In the genomic region with DNA sequence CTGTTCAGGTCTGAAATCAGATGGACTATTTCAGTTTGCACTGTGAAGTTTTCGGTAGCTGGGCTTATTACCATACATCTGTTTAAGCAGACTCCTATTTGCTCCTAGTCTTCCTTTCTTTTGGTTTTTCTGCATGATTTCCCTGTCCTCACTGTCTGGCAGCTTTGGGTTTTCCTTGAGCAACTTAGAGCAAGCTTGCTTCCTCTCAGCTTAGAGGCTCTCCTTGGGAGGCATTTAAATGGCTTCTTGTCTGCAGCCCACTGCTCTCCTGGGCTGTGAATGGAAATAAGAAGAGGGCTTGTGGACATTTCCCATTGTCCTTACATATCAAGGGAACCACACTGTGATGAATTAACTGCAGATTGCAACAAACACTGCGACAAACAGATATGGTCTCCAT, we compare ENCODE assay signal across 19 mouse cellular contexts.
DNase-seq lines count a peak whose midpoint lies in the region; ATAC-seq and TF ChIP-seq lines count a peak whose summit lies in the region.
"Had no signal": no experiment of that assay in that cellular context is flagged by ENCODE, and none has a peak within 500 bp of the region (broad histone marks: within the 10 kb centered on the region; RNA-seq: fewer than 3 reads in every experiment).

No protein-coding gene starts in this region.

- H3K4me1 ChIP-seq in hindbrain, embryonic 13.5 days (replicated peaks) = peaks cover 12% of the 10 kb centered on the region
- peaks cover 11% of the 10 kb centered on the region for H3K4me1 ChIP-seq in hindbrain, embryonic 12.5 days
- peaks cover 14% of the 10 kb centered on the region for H3K4me1 ChIP-seq in forebrain, embryonic 10.5 days
- H3K4me1 ChIP-seq in hindbrain, embryonic 15.5 days (replicated peaks) = peaks cover 10% of the 10 kb centered on the region; the same call in 1 of the 2 replicates
- 0 out of 2 replicates have a peak, but pooled peaks cover 4% of the 10 kb centered on the region for H3K4me1 ChIP-seq in midbrain, postnatal 0 days (ENCODE audit: insufficient read depth, low read length)
- no peaks in the 10 kb centered on the region for H3K4me1 ChIP-seq in liver, embryonic 11.5 days (replicated peaks; ENCODE audit: control insufficient read depth, insufficient read depth, low read length)
- H3K4me1 ChIP-seq: embryonic facial prominence, embryonic 12.5 days; heart, embryonic 13.5 days had no signal

- no peak for ATAC-seq in hindbrain, embryonic 13.5 days (ENCODE audit: low FRiP score)
- ATAC-seq in hindbrain, embryonic 12.5 days (ENCODE audit: low FRiP score) = no peak
- no peak for ATAC-seq in hindbrain, embryonic 15.5 days (ENCODE audit: low FRiP score, low read depth)
- ATAC-seq in midbrain, postnatal 0 days (ENCODE audit: low FRiP score) = 0 out of 2 replicates have a peak, but pooled peaks have one; percentile 5
- no peak for ATAC-seq in liver, embryonic 11.5 days (replicated peaks; ENCODE audit: low FRiP score)

- H3K4me2 ChIP-seq in hindbrain, embryonic 13.5 days = no peak overlapping the region
- no peak overlapping the region for H3K4me2 ChIP-seq in hindbrain, embryonic 12.5 days (replicated peaks)
- 0 out of 2 replicates have a peak overlapping the region, but pooled peaks have one; percentile 42 for H3K4me2 ChIP-seq in hindbrain, embryonic 15.5 days
- H3K4me2 ChIP-seq in midbrain, postnatal 0 days (ENCODE audit: low read depth, low read length, poor library complexity, severe bottlenecking) = no peak overlapping the region
- H3K4me2 ChIP-seq in liver, embryonic 11.5 days = no peak overlapping the region
- H3K4me2 ChIP-seq: embryonic facial prominence, embryonic 12.5 days; heart, embryonic 13.5 days had no signal

- H3K27me3 ChIP-seq in hindbrain, embryonic 13.5 days = no peaks in the 10 kb centered on the region
- H3K27me3 ChIP-seq in hindbrain, embryonic 12.5 days = no peaks in the 10 kb centered on the region
- H3K27me3 ChIP-seq in forebrain, embryonic 10.5 days (ENCODE audit: poor library complexity, severe bottlenecking) = no peaks in the 10 kb centered on the region
- H3K27me3 ChIP-seq in hindbrain, embryonic 15.5 days = no peaks in the 10 kb centered on the region
- no peaks in the 10 kb centered on the region for H3K27me3 ChIP-seq in midbrain, postnatal 0 days (ENCODE audit: insufficient read depth, low read length)
- no peaks in the 10 kb centered on the region for H3K27me3 ChIP-seq in liver, embryonic 11.5 days (replicated peaks; ENCODE audit: control insufficient read depth, insufficient read depth, low read length)
- H3K27me3 ChIP-seq: embryonic facial prominence, embryonic 12.5 days; heart, embryonic 13.5 days had no signal

- no peaks in the 10 kb centered on the region for H3K36me3 ChIP-seq in hindbrain, embryonic 13.5 days
- H3K36me3 ChIP-seq in hindbrain, embryonic 12.5 days = no peaks in the 10 kb centered on the region
- H3K36me3 ChIP-seq in forebrain, embryonic 10.5 days (replicated peaks) = no peaks in the 10 kb centered on the region
- H3K36me3 ChIP-seq in hindbrain, embryonic 15.5 days = no peaks in the 10 kb centered on the region
- H3K36me3 ChIP-seq in midbrain, postnatal 0 days (ENCODE audit: insufficient read depth, low read length) = no peaks in the 10 kb centered on the region
- H3K36me3 ChIP-seq in liver, embryonic 11.5 days (ENCODE audit: control insufficient read depth, insufficient read depth, low read length) = no peaks in the 10 kb centered on the region
- H3K36me3 ChIP-seq: embryonic facial prominence, embryonic 12.5 days; heart, embryonic 13.5 days had no signal

- no peak overlapping the region for H3K9ac ChIP-seq in hindbrain, embryonic 13.5 days
- no peak overlapping the region for H3K9ac ChIP-seq in hindbrain, embryonic 12.5 days
- H3K9ac ChIP-seq in hindbrain, embryonic 15.5 days = no peak overlapping the region
- H3K9ac ChIP-seq in midbrain, postnatal 0 days (replicated peaks; ENCODE audit: low read length, poor library complexity, severe bottlenecking) = no peak overlapping the region
- no peak overlapping the region for H3K9ac ChIP-seq in liver, embryonic 11.5 days (ENCODE audit: low read depth, low read length)
- H3K9ac ChIP-seq: embryonic facial prominence, embryonic 12.5 days; heart, embryonic 13.5 days had no signal

- no peak for TF ChIP-seq CTCF in midbrain, postnatal 0 days (IDR thresholded peaks at IDR 0.05)

- H3K9me3 ChIP-seq in hindbrain, embryonic 13.5 days = no peaks in the 10 kb centered on the region
- H3K9me3 ChIP-seq in hindbrain, embryonic 12.5 days (replicated peaks) = no peaks in the 10 kb centered on the region
- H3K9me3 ChIP-seq in forebrain, embryonic 10.5 days = no peaks in the 10 kb centered on the region
- no peaks in the 10 kb centered on the region for H3K9me3 ChIP-seq in hindbrain, embryonic 15.5 days
- no peaks in the 10 kb centered on the region for H3K9me3 ChIP-seq in midbrain, postnatal 0 days (ENCODE audit: low read length)
- H3K9me3 ChIP-seq in liver, embryonic 11.5 days (ENCODE audit: control insufficient read depth, low read length) = no peaks in the 10 kb centered on the region
- H3K9me3 ChIP-seq: embryonic facial prominence, embryonic 12.5 days; heart, embryonic 13.5 days had no signal

- H3K27ac ChIP-seq in hindbrain, embryonic 13.5 days = peak overlapping the region; percentile 50; the same call in 1 of the 2 replicates
- no peak overlapping the region for H3K27ac ChIP-seq in hindbrain, embryonic 12.5 days
- H3K27ac ChIP-seq in forebrain, embryonic 10.5 days = 0 out of 2 replicates have a peak overlapping the region, but pooled peaks have one; percentile 30
- peak overlapping the region; percentile 73 for H3K27ac ChIP-seq in hindbrain, embryonic 15.5 days (replicated peaks)
- peak overlapping the region; percentile 60 for H3K27ac ChIP-seq in midbrain, postnatal 0 days (ENCODE audit: low read depth, low read length)
- no peak overlapping the region for H3K27ac ChIP-seq in liver, embryonic 11.5 days (ENCODE audit: low read depth, low read length)
- H3K27ac ChIP-seq: embryonic facial prominence, embryonic 12.5 days; heart, embryonic 13.5 days; macrophage had no signal

- no peak for DNase-seq in forebrain, embryonic 10.5 days (ENCODE audit: extremely low spot score, low spot score)
- DNase-seq in midbrain, postnatal 0 days (ENCODE audit: low spot score) = peak; percentile 4
- DNase-seq in liver, embryonic 11.5 days (ENCODE audit: low spot score) = no peak
- DNase-seq in testis, postnatal 14 days (ENCODE audit: low spot score) = no peak
- DNase-seq: adrenal gland, adult 2 months; B cell, adult 2 months; cerebellum, adult 9-11 months; gastrocnemius, postnatal 36 days; kidney, adult 8-10 months; layer of hippocampus, adult 9-11 months; lung, adult 18-20 months; thymus, postnatal 4 days had no signal

- WGBS in hindbrain, embryonic 13.5 days = 28% methylated on average over 2 of the region's 2 CpGs
- 42% methylated on average over 2 of the region's 2 CpGs for WGBS in hindbrain, embryonic 12.5 days
- 29% methylated on average over 2 of the region's 2 CpGs for WGBS in forebrain, embryonic 10.5 days
- WGBS in hindbrain, embryonic 15.5 days = 32% methylated on average over 2 of the region's 2 CpGs
- WGBS in midbrain, postnatal 0 days = 6% methylated on average over 2 of the region's 2 CpGs
- 58% methylated on average over 2 of the region's 2 CpGs for whole genome bisulfite sequencing in liver, embryonic 11.5 days

- no peak overlapping the region for H3K4me3 ChIP-seq in hindbrain, embryonic 13.5 days
- no peak overlapping the region for H3K4me3 ChIP-seq in hindbrain, embryonic 12.5 days
- no peak overlapping the region for H3K4me3 ChIP-seq in forebrain, embryonic 10.5 days
- H3K4me3 ChIP-seq in hindbrain, embryonic 15.5 days = no peak overlapping the region
- no peak overlapping the region for H3K4me3 ChIP-seq in midbrain, postnatal 0 days (ENCODE audit: low read depth, low read length)
- H3K4me3 ChIP-seq in liver, embryonic 11.5 days (ENCODE audit: low read depth, low read length) = no peak overlapping the region
- H3K4me3 ChIP-seq: embryonic facial prominence, embryonic 12.5 days; heart, embryonic 13.5 days; myocyte had no signal

Comparison
In these comparisons a context has a peak if more than half of its experiments do, and no peak if none do; other contexts are left out.
1. H3K27ac ChIP-seq: peak in hindbrain, embryonic 13.5 days (single experiment), forebrain, embryonic 10.5 days (single experiment), hindbrain, embryonic 15.5 days (single experiment) and midbrain, postnatal 0 days (single experiment); none in hindbrain, embryonic 12.5 days (single experiment) and liver, embryonic 11.5 days (single experiment).